Mouse (Mus musculus) fibroblast of lung, adult 2 months (primary cell): ENCODE measurements at regions not wholly inside any gene's neighbourhood (a gene's known extent, or its start where the extent isn't known, plus 50 kb on each side); places are given as distances from the start of the nearest gene placed in this dataset.

ENCODE experiments used
- DNase-seq: peaks from one replicate; pipeline ENCODE4 v3.0.0-alpha.2; 2011; ENCODE audit warnings: low read depth

DNA sequence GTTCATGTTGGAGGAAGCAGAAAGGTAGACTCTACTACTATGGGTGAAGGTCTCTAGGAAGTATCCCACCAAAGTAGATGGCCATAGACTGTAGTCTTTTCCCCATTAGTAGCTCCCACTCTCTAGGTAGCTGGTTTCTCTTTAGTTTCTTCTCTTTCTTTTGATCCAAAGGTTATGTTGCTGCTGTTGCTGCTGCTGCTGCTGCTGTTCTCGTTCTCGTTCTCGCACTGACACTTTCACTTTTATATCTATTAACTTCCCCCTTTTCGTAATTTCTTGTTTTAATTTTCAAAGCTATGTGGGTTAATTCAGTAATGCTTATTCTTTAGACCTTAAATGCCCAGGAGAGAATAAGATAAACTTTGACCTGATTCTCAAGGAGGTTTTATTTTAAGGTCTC lies 58.3 kb downstream of the Tmem100 start:
- no peak for DNase-seq

DNA sequence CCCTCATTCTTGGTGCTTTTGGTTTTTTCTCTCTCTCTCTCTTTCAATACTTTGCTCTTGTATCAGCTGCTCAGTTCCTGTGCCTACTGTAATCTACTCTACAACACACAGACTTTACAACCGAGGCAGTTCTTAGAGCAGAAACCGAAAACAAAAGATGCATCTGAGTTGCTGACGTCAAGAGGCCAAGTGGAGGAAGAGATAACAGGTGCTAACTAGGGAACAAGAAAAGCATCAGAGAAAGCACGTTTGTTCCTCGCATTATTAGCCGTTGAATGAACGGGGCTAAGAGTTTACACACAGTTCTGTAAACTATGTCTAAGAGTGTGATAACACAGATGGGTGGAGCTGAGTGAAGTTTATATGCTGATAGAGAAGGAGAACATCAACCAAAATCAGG lies 63.9 kb downstream of the Tmem100 start:
- no peak for DNase-seq

DNA sequence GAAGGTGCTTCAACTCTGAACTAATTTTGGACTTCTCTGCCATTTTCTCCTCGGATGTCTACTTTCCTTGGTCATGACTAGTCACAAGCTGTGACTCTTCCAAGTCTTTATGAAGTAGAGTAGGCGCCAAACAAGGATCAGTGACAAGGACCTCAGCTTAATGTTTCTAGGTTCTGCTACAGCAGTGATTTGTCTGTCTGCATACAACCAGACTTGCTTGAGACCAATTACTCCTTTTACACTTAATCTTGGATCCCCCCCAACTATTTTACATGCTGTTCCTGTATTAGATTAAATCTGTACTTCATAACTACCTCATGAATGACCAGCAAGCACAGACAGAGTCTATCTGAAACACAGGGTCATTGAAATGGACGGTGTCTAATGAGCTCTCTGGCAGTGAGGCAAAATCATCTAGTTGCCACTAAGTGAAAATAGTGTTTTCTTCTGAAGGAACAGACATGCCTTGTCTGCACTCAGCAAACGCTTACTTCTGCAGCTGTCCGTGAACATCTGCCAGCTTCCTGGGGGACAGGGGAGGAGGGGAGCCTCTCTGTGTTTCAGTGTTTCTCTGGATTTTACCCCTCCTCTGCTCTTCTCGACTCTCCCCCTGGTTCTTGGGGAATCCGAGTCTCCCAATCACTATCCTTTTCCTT lies 64.7 kb downstream of the Tmem100 start:
- no peak for DNase-seq

DNA sequence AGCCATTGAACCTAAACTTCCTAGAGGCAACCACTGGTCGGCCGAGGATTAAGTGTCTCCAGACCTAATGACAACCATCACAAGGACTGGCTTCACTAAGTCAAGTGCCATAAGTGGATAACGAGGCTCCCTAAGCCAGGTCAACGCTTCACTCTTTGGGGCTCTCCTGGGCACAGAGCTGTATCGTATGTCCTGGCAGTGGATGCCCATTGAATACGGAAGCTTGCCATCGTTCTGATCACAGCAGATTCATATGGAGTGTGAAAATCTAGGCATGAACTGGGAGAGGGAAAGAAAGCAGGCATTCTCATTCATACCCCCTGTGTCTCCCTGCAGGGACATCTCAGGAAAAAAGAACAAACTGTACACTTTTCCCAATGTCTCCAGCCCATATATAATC lies 68.3 kb downstream of the Tmem100 start:
- no peak for DNase-seq

DNA sequence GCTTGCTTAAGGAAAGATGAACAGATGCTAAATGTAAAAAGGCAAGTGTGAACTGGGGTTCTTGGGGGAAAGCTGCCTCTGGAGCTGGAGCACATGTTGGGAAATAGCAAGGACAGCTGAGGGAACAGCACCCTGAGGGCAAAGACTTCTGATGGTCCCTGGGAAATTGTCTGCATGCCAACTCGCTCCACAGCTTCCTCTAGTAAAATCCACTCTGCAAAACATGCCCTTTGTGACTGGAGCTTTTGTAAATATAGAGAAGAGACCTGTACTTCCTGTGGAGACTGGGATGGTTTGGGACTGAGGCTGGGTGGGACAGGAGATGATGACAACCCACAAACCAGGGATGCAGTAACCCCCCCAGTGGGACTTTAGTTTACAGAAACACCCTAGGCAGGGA lies 69.0 kb downstream of the Tmem100 start:
- DNase-seq = no peak

DNA sequence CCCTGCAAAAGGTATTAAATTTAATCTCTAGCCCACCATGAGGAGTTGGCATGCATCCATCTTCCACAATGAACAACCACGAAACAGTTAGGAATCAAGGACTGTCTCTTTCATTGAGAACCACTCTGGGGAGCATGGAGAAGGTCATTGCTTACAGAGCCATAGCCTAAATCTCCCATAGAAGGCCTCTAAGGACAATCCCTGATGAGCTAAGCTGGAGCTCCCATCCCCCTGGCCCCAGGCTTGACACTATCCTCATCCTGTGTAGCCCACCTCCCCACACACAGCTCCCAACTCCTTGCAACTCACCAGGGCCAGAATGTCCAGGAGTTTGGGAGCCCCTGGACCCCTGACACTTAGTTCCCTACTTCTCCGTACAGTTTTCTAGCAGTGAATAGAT lies 70.0 kb downstream of the Tmem100 start:
- DNase-seq = no peak

DNA sequence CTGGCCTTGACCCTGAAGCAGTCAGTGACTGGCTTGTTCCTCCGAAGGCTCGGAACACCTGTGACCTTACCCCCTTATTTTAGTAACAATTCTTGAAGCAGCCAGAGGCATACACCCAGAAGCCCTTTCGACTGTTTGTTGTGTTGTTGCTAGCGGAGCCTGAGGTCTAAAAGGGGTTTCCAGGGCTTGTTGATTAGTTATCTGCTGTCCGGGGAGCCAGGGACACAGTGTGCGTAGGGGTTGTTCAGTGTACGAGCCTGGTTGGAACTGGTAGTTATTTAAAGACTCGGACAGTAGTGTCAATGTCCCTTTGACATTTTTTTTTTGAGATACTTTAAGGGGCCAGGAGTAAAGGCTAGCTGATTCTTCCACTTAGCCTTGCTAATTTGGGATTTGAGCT lies 71.1 kb downstream of the Tmem100 start:
- no peak for DNase-seq

DNA sequence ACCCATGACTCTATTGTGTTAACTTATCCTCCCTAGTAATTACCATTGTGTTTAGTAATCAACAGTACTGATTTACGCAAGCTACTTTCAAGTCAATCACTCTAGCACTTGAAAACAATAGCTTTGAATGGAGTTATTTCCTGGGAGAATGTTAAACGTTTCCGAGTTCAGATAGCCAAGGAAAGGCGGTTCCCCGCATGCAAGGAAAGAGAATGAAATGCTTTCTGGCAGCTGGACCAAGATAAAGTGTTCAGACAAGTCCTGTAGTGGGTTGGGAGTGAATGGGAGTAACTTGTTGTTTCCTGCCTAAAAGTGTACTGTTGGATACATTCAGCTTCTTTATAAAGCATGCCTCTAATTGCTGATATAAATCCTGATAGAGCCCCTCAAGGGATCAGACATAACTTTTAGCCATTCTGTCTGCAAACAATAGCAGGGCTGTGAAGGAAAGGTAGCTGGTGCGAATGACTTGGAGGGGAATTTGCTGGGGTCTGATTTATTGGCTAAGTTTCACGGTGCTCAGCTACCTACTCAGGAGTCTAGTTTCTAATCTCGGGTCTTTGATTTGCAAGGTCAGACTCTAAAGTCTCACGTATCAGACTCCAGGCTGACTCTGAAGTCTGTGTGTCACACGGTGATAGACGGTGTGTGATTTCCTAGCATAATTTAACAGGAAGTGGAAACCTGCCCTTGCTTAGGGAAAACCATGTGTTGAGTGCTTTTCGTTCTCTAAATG lies 76.1 kb downstream of the Tmem100 start:
- no peak for DNase-seq

DNA sequence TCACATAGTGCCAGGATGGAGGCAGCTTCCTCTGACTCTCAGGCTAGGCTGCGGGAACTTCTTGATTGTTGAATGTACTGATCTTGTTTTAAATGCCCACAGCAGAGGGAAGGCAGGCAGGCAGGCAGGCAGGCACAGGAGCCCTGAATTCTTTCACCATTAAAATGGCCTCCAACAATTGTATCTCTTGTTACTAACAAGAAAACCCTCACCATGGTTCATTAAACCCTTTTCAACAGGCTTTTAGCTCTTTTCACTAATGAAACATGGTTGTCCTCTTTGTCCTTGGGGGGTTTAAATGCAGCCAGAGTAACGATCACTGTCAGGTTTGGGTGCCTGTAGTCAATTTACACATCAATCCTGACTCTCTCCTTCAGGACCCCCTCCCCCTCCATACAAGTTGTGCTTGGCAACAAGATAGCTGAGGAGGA lies 77.8 kb upstream of the Gm45716 start:
- no peak for DNase-seq

DNA sequence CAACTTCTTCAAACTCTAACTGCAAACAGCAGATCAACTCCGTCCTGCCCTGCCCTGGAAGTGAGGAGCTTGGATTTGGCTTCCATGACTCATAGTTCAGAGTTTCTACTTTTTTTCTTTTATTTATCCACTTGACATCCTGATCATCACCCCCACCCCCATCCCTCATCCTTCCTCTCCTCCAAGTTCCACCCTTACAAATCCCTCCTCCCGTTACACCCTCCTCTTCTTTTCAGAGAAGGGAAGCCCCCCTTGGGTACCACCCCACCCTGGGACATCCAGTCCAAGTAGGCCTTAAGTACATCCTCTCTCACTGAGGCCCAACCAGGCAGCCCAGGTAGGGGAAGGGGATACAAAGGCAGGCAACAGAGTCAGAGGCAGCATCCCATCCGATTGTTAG lies 77.3 kb upstream of the Gm45716 start:
- DNase-seq = no peak

DNA sequence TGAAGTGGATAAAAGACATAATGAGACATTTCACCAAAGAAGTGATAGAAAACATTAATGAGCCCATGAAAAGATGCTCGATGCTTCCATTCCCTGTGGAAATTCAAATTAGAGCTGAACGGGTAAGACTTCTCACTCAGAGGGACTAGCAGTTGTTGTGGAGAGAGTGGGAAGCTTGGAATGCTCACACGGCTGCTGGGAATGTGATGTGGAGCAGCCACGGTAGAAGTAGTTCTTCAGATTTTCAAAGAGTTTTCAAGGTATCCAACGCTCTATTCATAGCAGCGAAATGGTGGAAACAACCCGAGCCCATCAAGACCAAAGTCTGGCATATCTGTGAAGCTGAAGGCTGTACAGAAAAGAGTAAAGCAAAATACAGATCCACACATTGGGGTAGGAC lies 75.3 kb upstream of the Gm45716 start:
- no peak for DNase-seq

DNA sequence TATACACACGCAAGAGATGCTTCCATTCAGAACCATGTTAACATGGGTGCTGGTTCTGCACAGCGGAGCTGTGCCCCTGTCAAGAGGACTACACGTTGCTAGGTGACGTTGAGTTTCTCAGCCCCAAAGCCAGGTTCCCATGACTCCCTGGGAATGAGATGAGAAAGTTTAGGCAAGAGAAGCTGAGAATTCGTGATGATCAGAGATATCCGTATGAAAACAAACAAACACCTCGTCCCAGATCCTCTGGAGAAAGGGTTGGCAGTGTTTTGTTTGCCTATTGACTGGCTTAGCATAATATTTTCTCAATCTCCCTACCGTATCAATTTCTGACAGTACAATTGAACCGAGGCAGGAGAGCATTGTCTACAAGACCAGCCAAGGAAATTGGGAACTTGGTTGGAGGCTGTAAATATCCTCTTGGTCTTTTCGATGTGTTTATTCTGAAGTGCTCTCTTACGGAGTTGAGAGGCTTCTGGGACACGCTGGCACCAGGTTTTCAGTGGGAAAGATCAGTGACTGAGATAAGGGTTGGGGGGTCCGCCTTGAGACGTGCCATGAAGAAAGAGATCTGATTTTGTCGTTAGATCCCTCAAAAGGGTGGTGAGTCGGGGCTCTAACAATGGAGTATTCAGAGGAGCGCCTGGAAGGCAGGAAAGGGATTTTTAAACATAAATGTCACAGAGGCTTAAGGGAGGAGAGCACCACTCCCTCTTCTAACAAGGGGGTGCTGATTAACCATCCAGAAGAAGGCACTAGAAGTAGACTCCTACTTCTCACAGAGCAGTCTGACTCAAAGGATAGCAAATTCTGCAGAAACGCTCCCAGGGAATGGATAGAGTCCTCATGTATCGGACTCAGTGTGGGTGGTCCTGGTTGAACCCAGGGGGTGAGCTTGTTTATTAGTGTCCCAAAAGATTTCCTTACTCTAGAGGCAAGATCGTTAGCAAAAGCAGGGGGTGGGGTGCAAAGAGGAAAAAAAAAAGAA lies 70.5 kb upstream of the Gm45716 start:
- DNase-seq = no peak

DNA sequence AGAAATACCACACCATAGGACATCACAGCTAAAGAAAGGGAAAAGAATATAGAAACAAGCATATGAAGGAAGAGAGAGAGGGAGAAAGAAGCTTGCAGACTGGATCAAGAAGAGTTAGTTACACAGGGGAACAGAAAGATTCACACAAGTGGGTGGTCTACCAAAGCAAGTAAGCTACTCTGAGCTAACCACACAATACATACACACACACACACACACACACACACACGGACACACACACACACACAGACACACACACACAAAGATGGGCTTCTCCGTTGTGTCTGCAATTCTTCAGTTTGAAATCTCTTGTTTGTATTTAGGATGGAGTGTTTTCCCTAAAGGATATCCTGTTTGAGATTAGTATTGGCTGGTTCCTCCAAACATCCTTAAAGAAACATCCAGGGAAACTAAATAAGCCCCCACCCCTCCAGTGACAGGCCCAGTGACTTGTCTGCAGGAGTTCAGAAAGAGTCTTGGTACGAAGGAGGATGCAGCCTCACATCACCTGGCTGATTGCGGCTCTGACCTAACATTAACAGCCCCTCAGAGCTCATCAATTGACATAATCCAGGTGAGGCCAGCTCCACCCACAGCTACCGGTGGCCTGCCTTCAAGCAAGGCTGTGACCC lies 69.7 kb upstream of the Gm45716 start:
- DNase-seq = no peak

DNA sequence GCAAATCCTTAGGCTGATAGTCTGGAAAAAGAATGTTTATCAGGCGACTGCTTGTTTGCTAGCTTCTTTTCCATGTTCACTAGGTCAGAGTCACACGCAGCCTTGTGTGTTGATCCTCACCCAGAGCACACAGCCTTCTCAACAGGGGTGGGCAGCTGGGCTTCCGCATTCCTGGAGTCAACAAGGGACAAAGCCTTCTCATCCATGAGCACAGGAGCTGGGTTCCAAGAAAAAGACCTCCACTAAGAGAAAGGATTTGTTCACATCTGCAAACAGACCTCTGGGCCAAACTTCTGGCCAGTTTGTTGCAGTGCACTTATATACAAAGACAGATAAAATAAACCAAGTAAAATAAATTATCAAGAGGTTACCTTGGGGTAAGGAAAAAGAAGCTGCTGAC lies 65.6 kb upstream of the Gm45716 start:
- no peak for DNase-seq

DNA sequence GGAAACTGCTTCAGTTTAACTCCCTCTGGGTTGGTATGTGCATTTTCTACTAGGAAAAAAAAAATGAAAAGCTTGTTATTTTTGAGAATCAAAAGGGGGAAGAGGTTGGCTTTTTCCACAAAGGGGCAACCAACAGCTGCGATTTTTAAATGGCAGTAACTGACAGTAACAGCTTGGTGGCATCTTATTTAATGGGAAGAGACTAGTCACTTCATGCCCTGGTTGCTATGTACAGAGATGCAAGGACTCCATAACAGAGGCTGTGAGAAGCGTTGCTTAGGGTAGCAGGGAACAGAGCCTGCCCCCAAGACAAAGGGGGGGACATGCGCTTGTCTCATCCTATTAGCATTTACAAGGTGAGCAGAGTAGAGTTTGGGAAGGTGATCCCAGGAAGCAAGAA lies 64.8 kb upstream of the Gm45716 start:
- no peak for DNase-seq

DNA sequence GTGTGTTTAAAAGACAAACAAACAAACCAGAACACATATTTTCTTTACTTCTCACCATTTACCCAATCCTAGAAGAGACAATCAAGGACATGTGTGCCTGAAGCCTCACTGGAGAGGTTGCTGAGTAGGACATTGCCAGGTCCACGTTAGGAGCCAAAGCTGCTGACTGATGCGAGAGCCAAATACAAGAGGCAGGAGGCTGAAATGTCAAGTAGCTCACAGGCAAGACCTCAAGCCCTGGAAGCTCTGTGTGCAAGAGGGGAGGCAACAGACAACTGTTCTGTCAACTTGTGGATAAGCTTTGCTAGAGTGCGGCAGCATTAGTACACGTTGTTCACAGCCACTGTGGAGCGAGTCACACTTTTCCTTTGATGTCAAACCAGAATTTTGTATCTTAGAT lies 63.6 kb upstream of the Gm45716 start:
- no peak for DNase-seq

DNA sequence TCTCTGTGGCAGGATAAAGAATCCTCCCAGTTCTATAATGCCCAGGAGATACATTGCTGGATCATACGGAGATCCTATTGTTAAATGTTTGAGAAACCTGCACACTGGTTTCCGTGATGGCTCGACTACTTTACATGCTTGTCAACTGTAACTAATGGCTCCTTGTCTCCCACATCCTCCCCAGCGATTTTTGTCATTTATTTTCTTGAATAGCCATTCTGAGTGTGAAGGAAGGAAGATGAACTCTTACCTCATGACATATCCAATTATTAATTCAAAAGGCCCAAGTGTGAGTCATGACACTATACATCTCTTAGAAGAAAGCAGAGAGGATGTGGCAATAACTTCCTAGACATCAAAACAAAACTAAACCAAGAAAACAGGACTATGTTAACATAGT lies 61.2 kb upstream of the Gm45716 start:
- no peak for DNase-seq

DNA sequence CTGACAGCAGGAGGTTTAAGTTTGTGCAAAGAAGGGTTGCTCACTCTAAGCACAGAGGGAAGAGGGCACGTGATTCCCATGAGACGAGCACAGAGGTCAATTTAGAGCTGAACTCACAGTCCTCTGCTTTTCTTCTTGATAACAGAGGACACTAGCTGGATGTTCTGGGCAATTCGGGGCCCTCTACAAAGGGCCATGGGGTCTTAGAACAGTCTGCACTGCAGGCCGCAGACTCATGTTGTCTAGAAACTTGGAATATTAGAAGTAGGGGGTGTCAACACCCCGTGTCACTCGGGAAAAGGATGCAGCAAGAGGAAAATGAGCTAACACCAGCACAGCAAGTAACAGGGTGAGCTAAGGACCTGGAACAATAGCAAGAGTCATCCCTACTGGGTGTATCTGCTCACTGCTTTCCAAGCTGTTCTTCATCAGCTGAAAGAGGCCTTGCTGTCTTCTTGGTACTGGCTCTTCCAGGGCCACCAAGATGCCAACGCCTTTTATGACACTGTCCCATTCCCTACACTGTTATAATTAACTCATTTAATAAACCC lies 58.5 kb upstream of the Gm45716 start:
- DNase-seq = no peak

DNA sequence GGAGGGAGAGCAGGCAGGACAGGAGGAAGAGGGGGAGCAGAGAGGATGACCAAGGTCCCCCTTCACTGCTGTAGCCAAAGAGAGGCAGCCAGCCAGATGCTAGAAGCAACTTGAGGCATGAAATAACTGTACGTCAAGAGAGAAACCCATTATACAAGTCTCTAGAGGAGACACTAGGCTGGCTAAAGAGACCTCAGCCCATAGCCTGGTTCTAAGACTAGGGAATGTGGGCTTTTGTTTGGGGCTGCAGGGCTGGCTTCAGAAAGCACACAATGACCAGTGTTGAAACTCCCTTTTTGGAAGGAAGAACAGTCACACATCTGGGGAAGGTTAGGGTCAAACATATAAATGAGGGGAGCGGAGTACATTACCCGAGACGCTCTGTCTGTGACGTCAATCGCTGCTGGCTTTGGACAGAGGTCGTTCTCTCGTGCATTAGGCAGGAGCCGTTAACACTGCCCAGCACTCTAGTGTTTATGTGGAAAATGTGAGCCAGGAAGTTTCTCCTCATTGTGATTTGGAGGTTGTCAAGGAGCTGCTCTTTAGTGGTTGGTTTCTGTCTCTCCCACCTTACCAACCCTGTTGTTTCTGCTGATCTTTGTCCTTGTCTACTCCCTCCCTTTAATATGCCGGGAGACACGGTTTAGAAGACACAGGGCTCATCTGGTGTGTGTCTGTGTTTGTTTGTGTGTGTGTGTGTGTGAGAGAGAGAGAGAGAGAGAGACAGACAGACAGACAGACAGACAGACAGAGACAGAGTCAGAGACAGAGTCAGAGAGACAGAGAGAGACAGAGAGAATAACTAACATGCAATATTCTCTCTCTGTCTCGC lies 57.5 kb upstream of the Gm45716 start:
- DNase-seq = peak; percentile 47

DNA sequence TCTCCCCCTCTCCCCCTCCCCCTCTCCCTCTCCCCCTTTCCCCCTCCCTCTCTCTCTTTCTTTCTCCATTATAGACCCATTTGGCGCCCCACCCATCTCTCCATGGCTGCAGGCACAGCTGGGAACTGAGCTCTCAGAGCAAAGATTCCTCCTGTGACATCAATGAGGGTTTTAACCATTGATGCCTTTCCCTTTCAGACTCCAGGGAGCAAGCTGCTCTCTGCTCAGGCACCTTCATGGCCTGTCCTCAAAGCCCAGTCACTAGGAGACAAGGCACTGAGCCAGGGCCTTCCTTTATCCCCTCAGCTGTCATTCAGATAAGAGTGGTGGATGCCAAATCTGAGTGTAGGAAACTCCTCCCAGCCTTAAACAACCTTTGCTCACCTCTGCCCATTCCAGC lies 56.8 kb upstream of the Gm45716 start:
- no peak for DNase-seq

DNA sequence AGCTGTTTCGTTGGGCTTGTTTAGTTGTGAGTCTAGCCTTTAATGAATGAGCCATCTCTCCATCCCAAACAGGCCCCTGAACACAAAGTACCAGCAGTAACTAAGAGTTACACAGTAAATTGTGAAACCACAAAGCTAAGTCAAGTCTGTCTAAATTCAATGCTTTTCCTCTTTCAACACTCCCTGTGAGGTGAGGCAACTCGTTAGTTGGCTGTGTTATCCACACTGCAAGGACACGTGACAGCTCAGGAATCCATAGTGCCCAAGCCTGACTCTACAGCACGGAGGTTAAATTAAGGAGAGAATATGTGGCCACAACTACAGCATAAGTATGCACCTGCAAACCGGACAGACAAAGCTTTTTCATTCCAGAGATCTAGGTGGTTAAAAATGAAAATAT lies 54.9 kb upstream of the Gm45716 start:
- DNase-seq = peak; percentile 12
